Mouse (Mus musculus) spleen, postnatal 4 days (tissue): ENCODE measurements around the gene Gapt.
A peak's percentile ranks its signal among the peaks of the same experiment; 100 is the strongest.

Source experiments
- DNase-seq, 2 experiments: peaks; one replicate each; pipeline ENCODE4 v3.0.0; 2022; ENCODE audit warnings: low spot score in 2 of 2

The Gapt gene

DNA sequence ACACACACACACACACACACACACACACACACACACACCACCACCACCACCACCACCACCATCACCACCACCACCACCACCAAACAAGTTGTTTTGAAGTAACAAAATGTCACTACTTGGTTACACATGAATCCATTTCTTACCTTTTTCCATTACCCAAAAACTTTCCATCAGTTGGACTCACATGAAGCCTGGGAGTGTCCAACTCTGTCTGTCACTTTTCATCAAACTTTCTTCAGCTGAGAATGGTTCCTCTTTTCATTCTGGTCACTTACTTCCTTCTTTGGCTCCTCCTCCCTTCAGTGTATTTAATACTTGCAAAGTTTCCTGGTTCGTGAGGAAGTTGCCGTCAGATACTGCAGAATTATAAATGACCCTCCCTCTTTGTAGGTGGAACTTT lies at the start of gene Gapt:
Gapt (minus strand) TSS at position 259 of the 400 bp plus-strand sequence.
- no peak for DNase-seq

DNA sequence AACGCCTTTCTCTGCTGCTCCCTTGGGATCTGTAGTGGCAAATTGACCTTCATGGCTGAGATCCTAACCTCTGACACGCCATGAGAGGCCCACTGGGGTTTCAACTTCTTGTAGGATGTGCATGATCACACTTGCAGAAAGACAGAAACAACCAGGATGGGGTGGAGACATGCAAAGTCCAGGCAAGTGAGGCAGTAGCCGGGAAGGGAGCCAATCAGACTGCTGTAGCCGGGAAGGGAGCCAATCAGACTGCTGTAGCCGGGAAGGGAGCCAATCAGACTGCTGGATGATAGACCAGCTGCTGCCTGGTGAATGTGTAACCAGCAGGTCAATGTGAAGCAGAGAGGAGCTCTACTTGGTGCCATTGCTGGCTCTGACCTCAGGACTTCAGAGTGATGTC lies 49.2 kb upstream of the Gapt start:
- DNase-seq, result peak in 1 of 2 experiments; percentile 52

DNA sequence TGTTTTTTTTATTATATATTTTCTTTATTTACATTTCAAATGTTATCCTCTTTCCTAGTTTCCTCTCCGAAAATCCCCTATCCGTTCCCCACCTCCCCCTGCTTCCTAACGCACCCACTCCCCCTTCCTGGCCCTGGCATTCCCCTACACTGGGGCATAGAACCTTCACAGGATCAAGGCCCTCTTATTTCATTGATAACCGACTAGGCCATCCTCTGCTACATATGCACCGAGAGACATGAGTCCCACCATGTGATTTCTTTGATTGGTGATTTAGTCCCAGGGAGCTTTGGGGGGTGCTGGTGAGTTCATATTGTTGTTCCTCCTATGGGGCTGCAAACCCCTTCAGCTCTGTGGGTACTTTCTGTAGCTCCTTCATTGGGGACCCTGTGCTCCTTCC lies 47.7 kb upstream of the Gapt start:
- DNase-seq, result peak in 1 of 2 experiments; percentile 21

DNA sequence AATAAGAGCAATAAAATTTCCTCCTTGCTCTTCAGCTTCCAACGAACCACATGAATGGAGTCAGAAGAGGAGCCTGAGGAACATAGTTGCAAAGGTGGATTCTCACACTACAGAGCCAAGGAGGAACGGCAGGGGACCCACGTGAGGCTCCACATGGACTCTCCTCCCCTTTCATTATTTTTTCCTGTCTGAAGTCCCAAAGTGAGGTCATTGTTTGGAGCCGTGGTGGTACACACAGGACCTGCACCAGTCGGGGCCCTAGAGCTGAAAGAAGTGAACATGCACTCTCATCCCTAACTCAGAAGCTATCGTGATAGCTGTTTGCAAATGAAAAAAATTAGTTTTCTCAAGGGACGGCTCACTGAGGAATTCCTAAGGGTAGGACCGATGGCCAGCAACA lies 47.1 kb upstream of the Gapt start:
- DNase-seq, result peak in 1 of 2 experiments; percentile 29

DNA sequence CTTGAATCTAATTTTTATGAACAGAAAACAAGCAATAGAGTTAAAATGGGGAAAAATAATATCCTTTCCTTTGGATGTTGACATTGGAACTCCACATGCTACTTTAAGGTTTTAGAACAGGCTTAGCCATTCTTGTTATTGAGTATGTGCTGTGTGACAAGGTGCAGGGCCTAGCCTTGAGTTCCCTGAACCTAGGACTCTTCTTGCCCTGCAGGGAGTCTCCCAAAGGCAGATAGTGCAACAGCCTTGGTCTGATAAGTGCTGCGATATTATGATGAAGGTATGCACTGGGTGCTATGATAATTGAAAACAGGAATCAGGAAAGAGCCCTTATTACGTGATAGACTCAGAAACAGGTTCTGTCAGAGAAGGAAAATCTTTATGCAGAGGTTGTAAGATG lies 44.9 kb upstream of the Gapt start:
- peak in 1 of 2 experiments; percentile 9 for DNase-seq

DNA sequence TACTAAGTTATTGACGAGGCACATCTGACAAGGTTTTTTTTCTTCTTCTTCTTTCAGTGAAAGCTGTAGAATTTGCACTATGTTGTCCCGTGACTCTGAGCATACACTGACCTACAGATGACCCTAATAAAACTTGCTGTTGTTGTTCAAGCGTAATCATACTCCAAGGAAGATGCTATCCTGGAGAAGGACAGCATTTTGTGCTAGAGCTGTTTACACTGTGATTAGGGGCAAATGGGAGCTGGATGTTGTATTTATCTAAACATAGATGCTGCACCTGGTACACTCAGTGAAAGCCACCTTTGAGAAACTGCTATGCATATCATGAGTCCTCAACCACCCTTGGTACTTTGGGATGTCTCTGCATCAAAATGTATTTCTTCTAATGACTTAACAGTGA lies 44.4 kb upstream of the Gapt start:
- DNase-seq, result peak in 1 of 2 experiments; percentile 2

DNA sequence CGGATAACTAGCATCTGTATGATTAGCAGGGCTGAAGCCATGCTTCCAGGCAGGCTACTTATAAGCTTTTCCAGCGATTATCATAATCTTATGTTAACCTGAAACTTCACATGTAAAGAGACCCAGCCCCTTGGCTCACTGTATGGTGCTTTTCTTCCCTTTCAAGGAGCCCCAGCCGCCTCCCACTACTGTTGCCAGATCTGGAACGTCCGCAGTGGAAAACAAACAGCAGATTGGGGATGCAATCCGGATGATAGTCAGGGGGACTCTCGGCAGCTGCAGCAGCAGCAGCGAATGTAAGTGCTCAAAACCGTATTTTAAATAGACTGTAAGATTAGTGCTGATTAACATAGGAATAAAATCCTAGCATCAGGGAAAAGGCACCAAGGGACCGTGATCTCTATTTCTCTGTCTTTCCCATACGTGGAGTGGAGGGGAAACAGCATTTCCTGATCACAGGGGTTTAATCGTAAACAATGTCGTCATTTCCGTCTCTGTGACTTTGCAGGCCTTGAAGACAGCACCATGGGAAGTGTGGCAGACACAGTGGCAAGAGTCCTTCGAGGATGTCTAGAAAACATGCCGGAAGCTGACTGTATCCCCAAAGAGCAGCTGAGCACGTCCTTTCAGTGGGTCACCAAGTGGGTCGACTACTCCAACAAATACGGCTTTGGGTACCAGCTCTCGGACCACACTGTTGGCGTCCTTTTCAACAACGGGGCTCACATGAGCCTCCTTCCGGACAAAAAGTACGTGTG lies 41.7 kb upstream of the Gapt start:
- DNase-seq, result no peak

DNA sequence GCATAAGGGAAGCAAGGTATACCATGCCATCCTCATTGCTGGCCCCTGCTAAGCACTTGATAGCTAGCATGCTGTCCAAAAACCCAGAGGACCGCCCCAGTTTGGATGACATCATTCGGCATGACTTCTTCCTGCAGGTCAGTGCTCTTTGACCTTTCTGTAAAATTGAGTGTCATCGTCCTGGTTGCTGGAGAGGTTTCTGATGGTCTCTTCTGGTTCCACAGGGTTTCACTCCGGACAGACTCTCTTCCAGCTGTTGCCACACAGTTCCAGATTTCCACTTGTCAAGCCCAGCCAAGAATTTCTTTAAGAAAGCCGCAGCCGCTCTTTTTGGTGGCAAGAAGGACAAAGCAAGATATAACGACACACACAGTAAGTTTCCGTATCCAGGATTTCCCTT lies 40.8 kb upstream of the Gapt start:
- peak in 1 of 2 experiments; percentile 33 for DNase-seq

DNA sequence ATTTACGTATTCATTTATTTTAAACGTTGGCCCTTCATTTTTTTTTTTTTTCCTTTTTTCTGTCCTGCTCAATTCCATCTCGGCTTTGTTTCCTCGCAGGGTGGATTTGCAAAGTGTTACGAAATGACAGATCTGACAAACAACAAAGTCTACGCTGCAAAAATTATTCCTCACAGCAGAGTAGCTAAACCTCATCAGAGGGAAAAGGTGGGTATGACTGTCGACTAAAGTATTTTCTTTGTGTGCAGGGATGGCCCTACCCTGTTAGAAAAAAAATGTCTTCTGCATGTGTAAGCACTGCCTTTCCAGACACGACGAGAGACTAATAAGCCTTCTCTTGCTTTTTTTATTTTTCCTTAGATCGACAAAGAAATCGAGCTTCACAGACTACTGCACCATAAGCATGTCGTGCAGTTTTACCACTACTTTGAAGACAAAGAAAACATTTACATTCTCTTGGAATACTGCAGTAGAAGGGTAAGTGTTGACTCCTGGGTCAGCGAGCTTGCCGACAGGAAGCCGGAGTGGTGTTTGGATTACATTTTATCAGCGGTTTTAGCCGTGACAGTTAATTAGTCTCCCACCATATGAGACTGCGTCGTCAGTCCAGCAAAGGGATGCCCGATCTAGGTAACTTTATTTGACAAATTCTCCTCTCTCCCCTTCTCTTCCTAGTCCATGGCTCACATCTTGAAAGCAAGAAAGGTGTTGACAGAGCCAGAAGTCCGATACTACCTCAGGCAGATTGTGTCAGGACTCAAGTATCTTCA lies 39.1 kb upstream of the Gapt start:
- DNase-seq, result peak in 1 of 2 experiments; percentile 43

DNA sequence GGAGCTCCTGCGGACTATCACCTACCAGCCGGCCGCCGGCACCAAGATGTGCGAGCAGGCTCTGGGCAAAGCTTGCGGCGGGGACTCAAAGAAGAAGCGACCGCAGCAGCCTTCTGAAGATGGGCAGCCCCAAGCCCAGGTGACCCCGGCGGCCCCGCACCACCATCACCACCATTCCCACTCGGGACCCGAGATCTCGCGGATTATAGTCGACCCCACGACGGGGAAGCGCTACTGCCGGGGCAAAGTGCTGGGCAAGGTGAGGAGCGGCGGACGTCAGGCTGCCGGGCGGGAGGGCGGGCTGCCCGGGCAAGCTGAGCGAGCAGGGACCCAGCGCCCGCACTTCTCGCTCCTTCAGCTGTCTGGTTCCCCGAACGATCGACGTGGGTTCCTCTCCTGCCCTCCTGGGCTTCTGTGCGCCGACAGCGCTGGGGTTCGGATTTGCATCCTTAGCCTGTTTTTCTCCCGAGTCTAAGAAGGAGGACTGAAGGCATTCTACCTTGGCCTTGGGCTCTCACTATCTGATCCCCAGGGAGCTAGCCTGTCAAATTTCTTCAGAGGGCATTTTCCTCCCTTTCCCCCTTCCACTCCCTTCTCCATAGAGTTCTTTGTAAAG lies 38.3 kb upstream of the Gapt start:
- no peak for DNase-seq

DNA sequence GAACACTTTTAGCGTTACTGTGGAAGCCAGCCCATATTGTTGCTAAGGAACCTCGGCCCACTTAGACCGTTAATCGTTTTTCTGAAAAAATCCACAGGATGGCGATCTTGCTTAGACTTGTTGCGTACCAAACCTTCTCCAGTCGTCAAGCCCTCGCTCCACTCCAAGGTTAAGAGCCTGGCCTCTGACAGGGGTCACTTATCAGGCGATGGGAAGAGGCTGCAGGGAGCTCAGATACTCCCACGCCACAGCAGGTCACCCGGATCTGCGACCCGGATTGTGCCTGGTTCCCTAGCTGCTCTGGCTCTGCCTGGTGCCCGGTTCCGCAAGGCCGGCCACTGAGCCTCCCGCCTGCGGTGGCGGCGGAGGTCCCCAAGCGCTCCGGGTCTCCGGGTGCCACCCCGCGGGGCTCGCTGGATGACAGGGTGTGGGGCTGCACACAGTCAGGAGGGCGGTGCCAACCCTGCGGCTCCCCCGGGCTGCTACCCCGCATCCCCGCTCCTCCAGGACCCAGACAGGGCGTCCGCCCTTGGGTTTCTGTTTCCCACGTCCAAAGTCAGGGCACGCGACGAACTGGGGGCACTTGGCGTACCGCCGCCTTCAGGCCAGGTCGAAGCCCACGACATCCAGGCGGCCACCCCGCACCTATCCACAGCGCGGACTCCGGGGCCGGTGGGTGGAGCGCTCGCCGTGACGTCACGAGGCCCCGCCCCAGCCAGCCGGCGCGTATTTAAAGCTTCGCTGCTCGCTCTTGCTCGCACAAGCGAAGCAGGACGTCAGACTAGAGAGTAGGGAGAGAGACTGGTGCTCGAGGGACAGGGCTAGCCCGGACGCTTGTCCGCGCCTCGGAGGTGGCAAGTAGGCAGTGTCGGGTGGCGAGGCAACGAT lies 37.5 kb upstream of the Gapt start, which contains the start of gene Plk2:
Plk2 (plus strand) TSS at position 756 of the 888 bp plus-strand sequence.
- DNase-seq, result peak; percentile 83 to 93

DNA sequence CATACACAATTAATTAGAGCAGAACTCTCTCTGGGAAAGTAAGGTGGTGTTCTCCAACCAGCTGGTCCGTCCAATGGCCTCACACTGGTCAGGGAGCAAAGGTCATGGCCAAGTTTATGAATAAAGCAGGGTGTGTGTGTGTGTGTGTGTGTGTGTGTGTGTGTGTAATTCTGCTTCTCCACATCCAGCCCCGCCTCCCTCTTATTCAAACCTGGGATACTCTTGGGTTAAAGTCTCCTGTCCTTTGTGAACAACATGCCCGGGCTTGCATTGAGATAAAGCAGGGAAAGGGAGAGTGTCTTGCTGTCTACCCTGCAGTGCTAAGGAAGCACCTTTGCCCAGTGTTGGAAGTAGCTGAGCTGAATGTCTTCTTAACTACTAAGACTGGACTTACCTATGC lies 35.6 kb upstream of the Gapt start:
- peak in 1 of 2 experiments; percentile 48 for DNase-seq

DNA sequence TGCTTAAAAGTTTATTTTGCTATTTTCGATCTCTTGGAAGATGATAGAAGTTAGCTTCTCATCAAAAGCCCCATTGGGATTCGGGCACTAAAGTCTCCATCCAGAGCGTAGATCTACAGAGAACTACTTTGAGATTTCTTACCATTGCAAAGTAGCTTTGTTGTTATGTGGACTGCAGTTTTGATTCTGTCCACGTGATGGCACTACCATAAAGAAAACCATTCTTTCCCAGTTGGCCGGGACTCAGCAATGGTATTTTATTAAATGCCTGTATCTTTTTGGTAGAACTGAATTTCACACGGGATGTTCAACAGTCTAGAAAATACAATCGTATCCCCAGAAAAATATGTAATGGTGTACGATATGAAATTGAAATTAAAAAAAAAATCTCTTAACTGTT lies 35.2 kb upstream of the Gapt start:
- DNase-seq, result peak; percentile 38 to 67

DNA sequence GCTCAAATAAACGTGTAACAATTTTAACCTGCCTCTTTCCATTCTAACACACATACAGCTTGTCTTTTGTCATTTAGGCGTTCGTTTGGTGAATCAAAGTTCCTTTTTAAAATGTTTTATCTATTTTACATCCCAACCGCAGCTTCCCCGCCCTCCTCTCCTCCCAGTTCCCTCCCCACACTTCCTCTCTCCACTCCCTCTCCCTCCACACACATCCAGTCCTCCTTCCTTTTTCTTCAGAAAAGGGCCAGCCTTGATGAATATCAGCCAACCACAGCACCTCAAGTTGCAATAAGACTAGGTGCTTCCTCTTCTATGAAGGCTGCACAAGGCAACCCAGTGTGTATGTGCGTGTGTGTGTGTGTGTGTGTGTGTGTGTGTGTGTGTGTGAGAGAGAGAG lies 27.5 kb upstream of the Gapt start:
- no peak for DNase-seq

DNA sequence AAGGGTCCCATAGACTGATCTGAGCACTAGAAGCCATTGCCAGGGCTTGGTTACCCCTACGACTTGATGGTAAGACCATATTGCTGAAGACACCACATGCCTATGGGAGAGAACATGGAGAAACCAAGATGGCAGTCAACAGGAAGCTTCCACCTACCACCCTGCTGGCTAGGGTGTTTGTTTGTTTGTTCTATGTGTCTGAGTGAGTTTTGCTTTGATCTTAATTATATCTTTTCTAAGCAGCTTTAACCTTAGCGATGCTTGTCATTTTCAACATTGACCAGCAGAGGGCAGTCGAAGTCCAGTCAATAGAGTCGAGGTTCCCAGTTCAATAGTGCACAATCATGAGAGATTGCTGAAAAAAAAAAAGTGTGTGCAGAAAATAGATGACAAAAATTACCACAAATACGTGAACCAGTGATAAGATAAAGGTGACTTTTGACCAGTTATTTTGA lies 25.5 kb upstream of the Gapt start:
- DNase-seq, result no peak

DNA sequence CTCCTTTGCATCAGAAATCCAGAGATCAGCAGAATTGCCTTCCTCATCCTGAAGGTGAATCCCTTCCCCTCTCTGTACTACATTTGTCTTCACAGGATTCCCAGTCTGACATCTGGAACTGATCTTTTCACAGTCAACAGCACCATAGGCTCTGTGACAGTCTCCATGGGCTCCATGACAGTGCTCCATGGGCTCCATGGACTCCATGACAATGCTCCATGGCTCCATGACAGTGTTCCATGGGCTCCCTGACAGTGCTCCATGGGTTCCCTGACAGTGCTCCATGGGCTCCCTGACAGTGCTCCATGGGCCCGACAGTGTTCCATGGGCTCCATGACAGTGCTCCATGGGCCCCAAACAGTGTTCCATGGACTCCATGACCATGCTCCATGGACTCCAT lies 12.7 kb upstream of the Gapt start:
- no peak for DNase-seq

DNA sequence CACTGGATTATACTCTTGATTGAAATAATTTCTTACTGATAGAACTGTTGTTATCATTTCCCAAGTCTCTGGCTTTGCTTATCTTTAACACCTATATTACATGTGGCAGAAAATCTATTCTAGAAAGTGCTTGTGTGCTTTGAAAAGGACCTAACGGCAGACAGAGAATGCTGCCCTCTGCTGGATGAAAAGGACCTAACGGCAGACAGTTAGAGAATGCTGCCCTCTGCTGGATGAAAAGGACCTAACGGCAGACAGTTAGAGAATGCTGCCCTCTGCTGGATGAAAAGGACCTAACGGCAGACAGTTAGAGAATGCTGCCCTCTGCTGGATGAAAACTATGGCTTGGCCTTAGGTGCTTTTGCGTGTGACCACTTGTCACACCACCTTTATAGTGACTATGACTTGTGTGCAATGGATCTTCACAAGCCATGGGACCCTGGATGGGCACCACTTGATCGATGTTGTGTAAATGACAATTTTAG lies 11.6 kb upstream of the Gapt start:
- DNase-seq, result peak; percentile 50 to 73

DNA sequence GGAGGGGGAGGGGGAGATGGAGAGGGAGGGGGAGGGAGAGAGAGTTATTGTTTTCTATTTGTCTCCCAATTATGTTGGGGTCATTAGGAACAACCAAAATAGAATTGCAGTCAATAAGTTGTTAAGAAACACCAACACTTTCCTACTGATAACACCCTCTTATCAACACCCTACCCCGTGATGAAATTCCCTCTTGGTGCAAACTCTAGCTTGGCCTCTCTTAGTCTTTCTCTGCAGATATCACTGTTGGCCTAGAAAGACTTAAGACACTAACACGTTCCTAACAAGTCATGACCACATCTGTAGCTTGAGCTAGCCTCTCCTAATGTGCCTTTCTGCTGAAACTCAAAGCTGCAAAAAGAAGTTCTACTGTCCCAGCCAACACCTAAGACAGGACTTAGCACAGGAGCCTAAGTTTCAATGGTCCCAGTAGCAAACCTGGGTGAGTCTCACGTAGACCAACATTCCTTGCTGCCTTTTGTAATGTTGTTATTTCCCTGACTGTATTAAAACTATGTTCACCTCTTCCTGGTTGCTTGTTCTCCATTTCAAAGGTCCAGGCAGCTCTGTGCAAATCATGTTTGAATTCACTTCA lies 11.1 kb upstream of the Gapt start:
- DNase-seq, result no peak

DNA sequence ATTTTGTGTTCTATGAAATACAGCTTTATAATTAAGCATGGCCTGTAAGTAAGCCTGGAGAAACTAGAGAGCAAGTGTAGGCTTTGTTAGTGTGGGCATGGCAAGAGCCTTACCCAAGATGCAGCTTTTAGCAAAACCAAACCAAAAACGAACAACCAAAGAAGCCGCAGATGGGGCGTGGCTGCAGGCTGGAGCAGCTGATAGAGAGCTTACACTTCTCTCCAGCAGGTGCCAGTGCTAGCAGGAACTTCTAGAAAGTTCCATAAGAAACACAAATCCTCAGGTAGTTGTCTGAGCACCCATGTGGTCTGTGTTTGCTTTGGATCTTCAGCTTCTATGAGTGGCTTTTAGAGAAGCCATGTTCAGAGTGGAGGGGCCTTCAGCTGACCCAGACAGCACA lies 9.5 kb upstream of the Gapt start:
- no peak for DNase-seq

DNA sequence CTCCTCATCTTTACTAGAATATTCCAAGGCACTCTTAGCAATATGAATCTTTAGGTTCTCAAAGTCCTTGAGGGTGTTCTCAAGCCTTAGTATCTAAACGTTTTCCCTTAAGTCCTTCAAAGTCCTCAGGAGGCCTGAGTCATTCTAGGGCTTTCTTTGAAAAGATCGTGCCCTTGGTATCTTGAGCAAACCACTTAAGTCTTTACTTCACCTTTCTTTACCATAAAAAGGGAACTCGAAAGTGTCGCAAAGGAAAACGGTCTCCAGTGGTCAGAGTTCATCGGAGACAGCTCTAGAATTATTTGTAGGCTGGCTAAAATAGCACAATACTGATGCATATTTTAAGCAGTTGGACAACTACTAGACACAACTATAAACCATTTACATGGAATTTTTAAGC lies 6.7 kb upstream of the Gapt start:
- DNase-seq, result no peak

DNA sequence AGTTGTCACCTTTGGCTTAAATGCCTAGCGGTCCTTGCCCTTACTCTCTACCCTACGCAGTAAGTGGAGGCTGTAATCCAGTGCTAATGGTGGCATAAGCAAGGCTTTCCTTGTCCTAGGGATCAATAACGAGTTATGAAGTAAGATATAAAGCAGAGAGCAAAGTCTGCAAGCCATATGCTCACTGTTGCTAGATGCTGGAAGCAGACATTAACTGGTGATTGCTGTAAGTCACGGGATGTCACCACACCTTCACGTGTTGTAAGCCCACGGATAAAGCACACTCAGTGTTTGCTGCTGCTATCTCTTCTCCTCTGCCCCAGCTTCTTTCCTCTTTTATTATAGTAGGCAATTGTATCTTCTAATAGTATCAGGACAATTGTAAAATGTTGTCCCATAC lies 5.9 kb downstream of the Gapt start:
- no peak for DNase-seq
